Mouse (Mus musculus): ENCODE results near the gene Mrgprb1.
"Not testable (repeated sequence)": the region's sequence is repeated elsewhere in the genome, so short reads cannot be mapped to it uniquely, and the experiment has no call there.

Gene Mrgprb1

DNA sequence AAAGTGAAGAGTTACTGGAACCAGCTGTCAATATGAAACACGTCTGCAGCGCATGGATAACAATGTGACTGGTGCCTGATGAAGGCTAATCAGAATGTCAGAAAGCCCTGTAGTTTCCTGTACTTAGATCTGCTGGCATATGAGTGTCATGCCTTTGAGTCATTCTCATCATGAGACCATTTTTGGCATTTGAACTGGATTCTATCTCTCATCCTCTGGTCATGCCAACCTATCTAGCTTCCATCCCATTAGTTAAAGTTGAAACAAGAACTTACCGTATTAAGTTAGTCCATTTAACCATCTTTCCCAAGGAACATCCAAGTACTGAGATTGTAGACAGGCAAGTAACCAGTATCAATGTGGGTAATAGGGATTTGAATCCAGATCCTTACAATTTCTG lies at the start of gene Mrgprb1:
Gene Mrgprb1, minus strand, starts transcription at position 101 of the 400 bp plus-strand sequence.
- in situ Hi-C loops (cut with MboI) = no loop called here

DNA sequence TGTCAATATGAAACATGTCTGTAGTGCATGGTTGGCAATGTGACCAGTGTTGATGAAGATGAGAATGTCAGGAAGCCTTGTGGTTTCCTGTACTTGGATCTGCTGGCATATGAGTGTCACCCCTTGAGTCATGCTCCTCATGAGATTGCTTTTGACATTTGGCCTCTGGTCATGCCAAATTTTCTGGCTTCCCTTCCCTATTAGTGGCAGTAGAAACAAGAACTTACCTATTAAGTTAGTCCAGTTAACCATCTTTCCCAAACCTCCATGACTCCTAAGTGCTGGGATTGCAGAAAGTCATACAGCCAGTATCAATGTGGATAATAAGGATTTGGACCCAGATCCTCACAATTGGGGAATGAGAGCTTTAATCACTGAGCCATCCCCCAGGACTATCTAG lies 43.1 kb upstream of the Mrgprb1 start, which contains the start of gene Mrgprx2:
Gene Mrgprx2, minus strand, starts transcription at position 101 of the 400 bp plus-strand sequence.
- in situ Hi-C loops (cut with MboI) = no loop called here

DNA sequence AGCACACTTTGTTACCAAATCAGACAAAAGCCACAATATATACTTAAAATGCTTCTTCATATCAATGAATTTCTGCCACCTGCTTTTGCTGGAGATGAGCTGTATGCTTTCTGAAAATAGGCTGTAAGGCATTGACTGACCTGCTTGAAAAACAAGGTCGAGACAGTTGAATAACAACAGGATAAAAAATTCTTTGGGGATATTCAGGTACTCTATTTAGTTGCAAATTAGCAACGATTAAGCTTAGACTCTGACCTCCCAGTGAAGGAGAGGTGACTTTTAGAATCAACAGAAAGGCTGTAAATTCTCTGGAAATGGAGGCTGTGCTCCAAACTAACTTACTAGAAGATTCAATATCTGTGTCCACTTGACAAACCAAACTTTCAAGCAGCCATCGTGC lies 19.6 kb downstream of the Mrgprb1 start:
- in situ Hi-C loops (cut with MboI) = no loop called here

DNA sequence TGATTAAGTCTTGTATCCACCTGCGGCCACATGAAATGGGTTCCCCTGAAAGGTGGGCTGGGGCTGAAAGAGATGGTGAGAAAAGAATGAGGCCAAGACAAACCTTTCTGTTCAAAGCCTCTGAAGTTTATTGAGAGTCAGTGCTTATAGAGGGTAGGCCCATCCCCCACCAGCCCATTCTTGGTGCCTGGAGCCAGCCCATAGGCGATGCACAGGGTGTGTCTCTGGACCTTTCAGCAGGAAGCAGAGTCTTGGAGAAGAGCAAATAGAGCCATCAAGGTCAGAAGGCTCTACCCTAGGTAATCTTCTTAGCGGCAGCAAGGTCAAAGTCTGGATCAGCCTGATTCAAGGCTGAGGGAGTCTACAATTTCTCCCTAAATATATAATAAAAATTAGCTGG lies 20.2 kb downstream of the Mrgprb1 start:
- in situ Hi-C loops (cut with MboI) = not testable (repeated sequence)
